Mouse (Mus musculus): ENCODE measurements at regions not wholly inside any gene's neighbourhood (a gene's known extent, or its start where the extent isn't known, plus 50 kb on each side); places are given as distances from the start of the nearest gene placed in this dataset.
A peak's percentile ranks its signal among the peaks of the same experiment; 100 is the strongest.

DNA sequence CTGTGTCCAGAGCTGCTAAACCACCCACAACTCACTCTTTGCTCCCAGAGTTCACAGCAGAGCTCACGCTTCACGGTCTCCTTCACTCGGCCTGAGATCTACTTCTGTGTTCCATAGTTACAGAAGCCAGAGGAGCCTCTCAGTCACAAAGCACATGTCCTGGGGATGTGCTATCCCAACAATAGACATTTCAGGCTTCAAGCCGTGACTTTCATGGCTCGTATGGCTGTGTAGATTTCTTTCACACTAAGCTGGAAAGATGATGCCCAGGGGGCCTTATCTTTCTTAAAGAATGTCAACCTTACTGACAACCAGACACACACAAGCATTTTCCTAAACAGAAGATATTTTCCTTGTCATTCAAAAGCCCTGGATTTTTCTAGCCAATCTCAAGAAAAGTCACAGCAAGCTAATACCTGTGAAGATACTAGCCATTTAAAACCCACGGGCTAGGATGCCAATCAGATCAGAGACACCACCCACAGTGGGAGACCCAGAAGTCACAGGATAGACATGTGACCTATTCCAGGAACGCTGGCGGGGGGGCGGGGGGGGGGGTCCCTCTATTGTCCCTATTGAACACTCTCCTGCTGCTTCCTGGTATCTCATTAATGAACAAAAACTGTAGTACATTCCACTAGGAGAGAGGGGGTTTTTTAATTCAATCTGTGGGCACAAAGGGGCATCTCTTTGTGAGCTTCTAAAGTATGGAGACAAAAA, 98.8 kb upstream of the Mapk10 start:
- DNase-seq (ENCODE audit: low read depth, low spot score), result no peak

DNA sequence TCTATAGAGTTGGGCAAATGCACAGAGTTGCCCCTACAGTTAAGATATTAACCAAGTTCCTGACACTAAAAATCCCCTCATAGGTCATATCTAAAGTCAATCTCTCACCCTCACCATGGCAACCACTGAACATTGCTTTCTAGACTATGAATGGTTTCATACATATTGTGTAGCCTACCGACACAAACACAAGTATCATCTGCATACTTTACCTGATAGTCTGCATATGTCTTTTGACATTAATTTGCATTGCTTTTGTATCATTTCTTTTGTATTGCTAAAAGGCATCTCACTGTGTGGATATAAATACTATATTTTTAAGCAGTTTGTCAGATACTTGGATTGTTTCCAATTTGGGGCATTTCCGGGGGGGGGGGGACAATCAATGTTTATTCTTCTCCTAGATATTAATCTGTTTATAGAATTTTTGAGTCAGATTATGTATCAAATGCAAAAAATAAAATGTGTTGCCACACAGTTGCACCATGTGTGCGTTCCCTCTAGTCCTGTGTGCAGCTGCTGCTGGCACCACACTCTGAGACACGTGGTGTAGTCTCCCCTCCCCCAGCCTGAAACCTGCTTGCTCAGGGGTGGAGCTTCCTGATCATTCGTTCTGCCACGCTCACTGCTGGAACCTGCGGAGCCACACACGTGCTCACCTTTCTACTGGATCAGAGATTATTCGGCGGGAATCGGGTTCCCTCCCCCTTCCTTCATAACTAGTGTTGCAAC, 94.7 kb upstream of the Mapk10 start:
- no peak for DNase-seq (ENCODE audit: low read depth, low spot score)

DNA sequence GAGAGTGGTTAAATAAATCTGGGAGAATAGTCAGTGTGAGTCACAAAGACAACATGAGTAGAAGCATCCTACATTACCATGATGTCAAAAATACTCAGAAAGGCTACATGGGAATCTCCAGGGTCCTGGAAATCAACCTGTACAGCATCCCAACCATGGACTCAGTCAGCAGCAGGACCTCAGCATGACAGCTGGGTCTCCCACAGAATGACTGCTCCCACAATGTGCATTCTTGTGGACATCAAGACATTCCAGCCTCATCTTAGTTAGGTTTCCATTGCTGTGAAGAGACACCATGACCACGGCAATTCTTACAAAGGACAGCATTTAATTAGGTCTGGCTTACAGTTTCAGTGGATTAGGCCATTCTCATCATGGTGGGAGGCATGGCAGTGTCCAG, 93.8 kb upstream of the Mapk10 start:
- DNase-seq (ENCODE audit: low read depth, low spot score), result no peak

DNA sequence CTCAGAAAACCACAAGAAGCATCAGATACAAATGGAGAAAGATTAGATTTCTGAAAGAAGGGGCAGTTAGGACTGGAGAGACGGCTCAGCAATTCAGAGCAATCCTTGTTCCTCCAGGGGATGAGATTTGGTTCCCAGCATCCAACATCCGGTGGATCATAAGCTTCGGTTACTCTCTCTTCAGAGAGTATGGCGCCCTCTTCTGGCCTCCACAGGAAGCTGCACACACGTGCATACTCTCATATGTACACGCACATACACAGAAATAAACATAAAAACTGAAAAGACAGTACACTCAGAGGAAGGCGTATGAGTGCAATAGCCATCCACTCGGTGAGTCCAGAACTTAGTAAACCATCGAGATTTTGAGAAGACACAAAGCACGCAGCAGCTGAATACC, 91.6 kb upstream of the Mapk10 start:
- DNase-seq (ENCODE audit: low read depth, low spot score), result no peak

DNA sequence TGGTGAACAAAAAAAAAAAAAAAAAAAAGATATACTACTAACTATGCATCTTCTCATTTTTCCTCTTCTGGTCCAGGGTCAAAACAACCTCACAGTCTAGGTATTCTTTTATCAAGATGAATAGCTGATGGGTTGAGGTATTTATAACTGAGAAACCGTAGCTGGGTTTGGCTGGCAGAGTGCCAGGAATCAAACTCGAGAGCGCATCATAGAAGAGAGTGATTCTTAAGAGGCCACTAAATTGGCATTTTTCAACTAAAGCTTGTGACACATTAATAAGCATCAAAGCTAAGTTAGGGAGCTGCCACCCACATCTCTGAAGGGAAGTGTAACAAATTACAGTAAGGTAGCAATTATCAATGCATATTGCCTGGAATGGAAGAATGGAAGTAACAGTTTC, 90.2 kb upstream of the Mapk10 start:
- DNase-seq (ENCODE audit: low read depth, low spot score), result no peak

DNA sequence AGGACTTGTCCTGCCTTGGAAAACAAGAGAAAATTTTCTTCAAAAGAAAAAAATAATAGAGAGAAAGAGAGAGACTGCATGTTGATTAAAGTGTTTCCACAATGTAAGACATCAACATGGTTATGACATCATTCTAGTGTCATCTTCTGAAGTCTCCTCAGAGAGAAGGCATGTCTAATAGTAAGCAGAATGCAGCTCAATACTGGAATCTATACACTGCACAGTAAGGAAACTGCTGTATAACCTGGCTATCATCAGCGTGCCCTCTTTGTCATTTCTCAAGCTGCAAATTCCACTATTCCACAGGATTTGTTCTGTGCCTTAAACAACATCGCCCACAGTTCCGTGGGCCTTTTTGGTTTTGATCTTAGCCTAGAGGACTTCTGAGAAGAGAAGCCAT, 82.8 kb upstream of the Mapk10 start:
- DNase-seq (ENCODE audit: low read depth, low spot score), result no peak

DNA sequence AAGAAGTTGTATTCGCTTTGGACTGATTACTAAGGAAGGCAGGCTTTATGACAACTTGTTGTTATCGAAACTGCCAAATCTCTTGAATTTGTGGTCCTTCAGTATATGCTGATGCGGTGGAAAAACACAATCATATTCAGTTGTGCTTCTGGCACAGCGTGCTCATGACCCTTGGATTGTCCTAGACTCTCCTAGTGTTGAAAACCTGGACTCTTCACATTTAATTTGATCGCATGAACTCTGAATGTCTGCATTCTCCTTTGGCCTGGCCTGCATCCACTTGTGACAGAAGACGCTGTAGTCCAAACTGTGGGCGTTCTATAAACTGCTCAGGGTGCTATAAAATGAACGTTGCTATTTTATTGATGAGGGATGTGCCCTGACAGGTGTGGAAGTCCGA, 80.6 kb upstream of the Mapk10 start:
- DNase-seq (ENCODE audit: low read depth, low spot score), result no peak

DNA sequence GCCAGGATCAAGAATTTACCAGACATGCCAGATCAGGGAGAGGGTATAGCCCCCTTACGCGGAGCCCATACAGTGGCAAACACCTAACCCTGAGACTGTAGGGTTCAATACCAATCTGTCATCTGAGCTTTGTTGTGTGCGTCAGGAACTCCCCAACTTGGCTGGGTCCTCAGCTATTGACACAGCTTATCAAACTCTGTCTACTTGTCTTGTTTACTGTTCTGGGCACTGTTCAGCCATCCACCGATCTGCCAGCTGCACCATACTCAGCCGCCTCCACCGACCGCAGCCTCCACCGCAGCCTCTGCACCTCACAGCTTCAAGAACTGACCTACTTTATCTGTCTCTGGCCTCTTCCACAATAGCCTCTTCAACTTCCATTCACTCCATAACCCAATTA, 80.1 kb upstream of the Mapk10 start:
- no peak for DNase-seq (ENCODE audit: low read depth, low spot score)

DNA sequence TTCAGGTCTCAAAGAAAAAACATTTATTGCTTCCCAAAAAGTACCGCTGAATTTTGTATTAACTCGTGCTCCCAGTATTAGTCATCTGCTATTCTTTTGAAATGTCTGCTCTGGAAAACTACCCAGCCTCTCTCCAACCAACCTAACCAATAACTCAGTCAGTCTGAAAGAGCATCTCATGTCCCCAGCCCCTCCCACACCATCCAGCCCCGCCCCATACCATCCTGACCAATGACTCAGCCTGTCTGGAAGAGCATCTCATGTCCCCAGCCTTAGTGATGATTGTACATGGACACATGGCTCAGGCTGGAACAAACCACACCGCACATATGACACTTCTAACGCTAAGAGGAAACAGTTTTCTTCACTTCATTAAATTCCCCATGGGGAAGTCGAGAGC, 58.1 kb upstream of the Mapk10 start:
- DNase-seq (ENCODE audit: low read depth, low spot score), result no peak

DNA sequence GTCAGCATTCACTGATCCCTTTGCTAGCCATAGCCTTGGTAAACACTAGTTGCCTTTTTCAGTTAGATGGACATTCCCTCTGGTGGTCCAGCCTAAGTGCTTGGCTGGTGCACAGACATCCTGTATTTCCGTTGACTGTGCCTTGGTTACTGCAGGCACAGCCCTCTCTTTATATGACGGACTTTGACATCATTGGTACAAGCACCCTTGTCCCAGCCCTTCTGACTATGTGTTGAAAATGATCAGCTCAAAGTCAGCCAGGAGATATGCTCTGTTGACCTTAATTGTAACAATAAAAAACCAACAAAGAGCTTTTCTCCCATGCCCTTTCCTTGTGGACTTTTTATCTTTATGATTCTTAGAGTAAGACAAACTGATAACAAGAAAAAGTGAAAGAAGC, 53.8 kb upstream of the Mapk10 start:
- no peak for DNase-seq (ENCODE audit: low read depth, low spot score)

DNA sequence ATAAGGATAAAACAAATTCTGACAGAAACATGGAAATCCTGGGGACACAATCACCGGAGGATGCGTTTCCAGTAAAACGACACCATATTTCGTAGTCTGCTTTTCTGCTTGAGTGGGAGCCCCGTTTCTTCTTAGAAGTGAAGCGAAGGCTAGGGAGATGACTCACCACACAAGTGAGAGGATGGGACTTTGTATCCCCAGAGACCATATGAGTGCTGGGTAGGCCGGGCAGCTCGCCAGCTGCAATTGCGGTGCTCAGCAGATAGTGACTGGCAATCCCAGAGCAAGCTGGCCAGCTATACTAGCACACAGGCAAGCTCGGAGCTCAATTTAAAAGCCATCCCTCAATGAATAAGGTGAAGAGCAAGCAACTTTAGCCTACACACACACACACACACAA, 50.3 kb upstream of the Mapk10 start:
- peak; percentile 6 for DNase-seq (ENCODE audit: low read depth, low spot score)

Measured in brain, embryonic 18.5 days (tissue).